Mouse (Mus musculus) embryo, embryonic 9.5 days (tissue): ENCODE measurements around the gene Lrrc36.

Experiments
- DNase-seq: peaks from one replicate; pipeline ENCODE4 v3.0.0-alpha.2; 2017; ENCODE audit errors: extremely low spot score

The Lrrc36 gene

GRCm38 (mm10) chr8:105413391-105413790 is at the start of gene Lrrc36, which contains the start of gene Kctd19:
Gene Lrrc36, plus strand, starts transcription at chr8:105413571.
Gene Kctd19, minus strand, starts transcription at chr8:105413502.
- peak; percentile 75 for DNase-seq

- no peak for DNase-seq
Measured at GRCm38 (mm10) chr8:105367107-105367506, 46.3 kb upstream of the Lrrc36 start.

GRCm38 (mm10) chr8:105372473-105372872 is 40.9 kb upstream of the Lrrc36 start:
- no peak for DNase-seq

GRCm38 (mm10) chr8:105373032-105373431 is 40.3 kb upstream of the Lrrc36 start, which contains the start of gene Plekhg4:
Gene Plekhg4, plus strand, starts transcription at chr8:105373274.
- no peak for DNase-seq

GRCm38 (mm10) chr8:105374513-105374966 is 38.8 kb upstream of the Lrrc36 start:
- DNase-seq: peak; percentile 61

GRCm38 (mm10) chr8:105378673-105379072 is 34.7 kb upstream of the Lrrc36 start:
- no peak for DNase-seq

GRCm38 (mm10) chr8:105380308-105380707 is 33.1 kb upstream of the Lrrc36 start:
- no peak for DNase-seq

GRCm38 (mm10) chr8:105384070-105384469 is 29.3 kb upstream of the Lrrc36 start:
- no peak for DNase-seq

GRCm38 (mm10) chr8:105387151-105387550 is 26.2 kb upstream of the Lrrc36 start:
- no peak for DNase-seq

- no peak for DNase-seq
Measured at GRCm38 (mm10) chr8:105389096-105389495, 24.3 kb upstream of the Lrrc36 start.

- DNase-seq: no peak
Measured at GRCm38 (mm10) chr8:105393089-105393787, 20.1 kb upstream of the Lrrc36 start.

GRCm38 (mm10) chr8:105393915-105394314 is 19.5 kb upstream of the Lrrc36 start:
- no peak for DNase-seq

GRCm38 (mm10) chr8:105397747-105398146 is 15.6 kb upstream of the Lrrc36 start:
- DNase-seq: peak; percentile 22

GRCm38 (mm10) chr8:105400016-105400415 is 13.4 kb upstream of the Lrrc36 start:
- DNase-seq: no peak

GRCm38 (mm10) chr8:105403467-105403866 is 9.9 kb upstream of the Lrrc36 start:
- no peak for DNase-seq

- DNase-seq: no peak
Measured at GRCm38 (mm10) chr8:105404496-105404895, 8.9 kb upstream of the Lrrc36 start.

GRCm38 (mm10) chr8:105406416-105406815 is 7.0 kb upstream of the Lrrc36 start:
- no peak for DNase-seq

- DNase-seq: no peak
Measured at GRCm38 (mm10) chr8:105408331-105408730, 5.0 kb upstream of the Lrrc36 start.

GRCm38 (mm10) chr8:105409947-105410346 is 3.4 kb upstream of the Lrrc36 start:
- DNase-seq: no peak

GRCm38 (mm10) chr8:105418992-105419391 is 5.6 kb downstream of the Lrrc36 start:
- DNase-seq: no peak

- no peak for DNase-seq
Measured at GRCm38 (mm10) chr8:105419800-105420199, 6.4 kb downstream of the Lrrc36 start.

- DNase-seq: no peak
Measured at GRCm38 (mm10) chr8:105422006-105422405, 8.6 kb downstream of the Lrrc36 start.

- no peak for DNase-seq
Measured at GRCm38 (mm10) chr8:105426878-105427277, 13.5 kb downstream of the Lrrc36 start.
